Mouse (Mus musculus): ENCODE results near the gene Zfp672.

The Zfp672 gene

DNA sequence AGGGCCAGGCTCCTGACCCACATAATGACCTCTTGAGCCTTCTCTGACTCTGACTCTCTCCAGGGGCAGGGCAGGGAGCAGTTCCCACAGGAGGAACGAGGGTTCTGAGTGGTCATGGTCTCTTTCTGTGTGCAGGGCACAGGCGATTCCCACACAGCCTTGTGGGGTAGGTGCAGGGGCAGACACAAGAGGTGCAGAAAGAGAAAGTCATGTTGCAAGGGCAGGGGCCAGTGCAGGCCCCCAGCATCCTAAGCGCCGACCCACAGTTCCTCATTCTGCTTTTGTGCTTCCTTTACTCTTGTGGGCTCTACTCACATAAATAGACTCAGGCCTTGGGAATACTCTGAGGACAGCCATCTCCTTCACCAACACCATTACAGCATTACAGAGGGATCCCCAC is 54.4 kb downstream of the Zfp672 start:
- DNase-seq = no peak

DNA sequence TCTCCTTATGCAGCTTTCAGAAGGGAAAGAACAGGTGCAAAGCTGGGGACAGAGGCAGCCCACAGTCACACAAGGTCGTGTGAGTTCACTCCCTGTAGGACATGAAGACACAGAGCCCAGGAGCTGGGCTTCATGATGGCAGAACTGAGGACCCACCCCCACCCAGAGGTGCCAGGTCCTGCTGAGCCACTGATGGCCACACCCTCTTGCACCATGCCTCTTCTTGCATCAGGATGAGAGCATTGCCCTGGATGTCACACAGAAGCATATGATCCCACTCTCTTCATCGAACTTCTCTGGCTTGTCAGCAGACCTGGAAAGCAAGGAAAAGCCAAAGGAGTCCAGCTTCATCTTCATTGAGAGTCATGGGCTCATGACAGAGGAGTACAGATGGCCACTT is 55.6 kb downstream of the Zfp672 start, which contains the start of gene 4930438A08Rik:
TSS of gene 4930438A08Rik (plus strand) at position 228 of the 400 bp plus-strand sequence.
- no peak for DNase-seq

DNA sequence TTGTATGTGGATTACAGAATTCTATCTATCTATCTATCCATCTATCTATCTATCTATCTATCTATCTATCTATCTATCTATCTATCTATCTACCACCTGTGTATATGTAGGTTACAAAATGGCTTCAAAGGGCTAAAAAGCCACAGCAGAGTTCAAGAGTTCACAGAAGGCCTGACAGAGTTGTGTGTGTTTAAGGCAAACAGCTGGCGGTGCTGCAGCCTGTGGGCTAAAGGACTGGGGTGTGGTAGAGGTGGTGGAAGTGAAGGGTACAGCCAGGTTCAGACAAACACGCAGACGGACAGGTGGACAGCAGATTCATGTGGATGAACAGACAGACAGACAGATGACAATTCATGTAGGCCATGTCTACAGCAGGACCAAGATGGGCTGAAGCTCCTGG is 61.9 kb downstream of the Zfp672 start:
- DNase-seq = no peak
